Mouse (Mus musculus): Measurements from ENCODE around the gene Psmc3. TPM values are rescaled to one million over a fixed set of nuclear protein-coding genes. Genes with fewer than 3 reads are reported as not detected.

Psmc3 gene
- polyA plus RNA-seq, 1 experiment from 2014 or later = 280 TPM

DNA sequence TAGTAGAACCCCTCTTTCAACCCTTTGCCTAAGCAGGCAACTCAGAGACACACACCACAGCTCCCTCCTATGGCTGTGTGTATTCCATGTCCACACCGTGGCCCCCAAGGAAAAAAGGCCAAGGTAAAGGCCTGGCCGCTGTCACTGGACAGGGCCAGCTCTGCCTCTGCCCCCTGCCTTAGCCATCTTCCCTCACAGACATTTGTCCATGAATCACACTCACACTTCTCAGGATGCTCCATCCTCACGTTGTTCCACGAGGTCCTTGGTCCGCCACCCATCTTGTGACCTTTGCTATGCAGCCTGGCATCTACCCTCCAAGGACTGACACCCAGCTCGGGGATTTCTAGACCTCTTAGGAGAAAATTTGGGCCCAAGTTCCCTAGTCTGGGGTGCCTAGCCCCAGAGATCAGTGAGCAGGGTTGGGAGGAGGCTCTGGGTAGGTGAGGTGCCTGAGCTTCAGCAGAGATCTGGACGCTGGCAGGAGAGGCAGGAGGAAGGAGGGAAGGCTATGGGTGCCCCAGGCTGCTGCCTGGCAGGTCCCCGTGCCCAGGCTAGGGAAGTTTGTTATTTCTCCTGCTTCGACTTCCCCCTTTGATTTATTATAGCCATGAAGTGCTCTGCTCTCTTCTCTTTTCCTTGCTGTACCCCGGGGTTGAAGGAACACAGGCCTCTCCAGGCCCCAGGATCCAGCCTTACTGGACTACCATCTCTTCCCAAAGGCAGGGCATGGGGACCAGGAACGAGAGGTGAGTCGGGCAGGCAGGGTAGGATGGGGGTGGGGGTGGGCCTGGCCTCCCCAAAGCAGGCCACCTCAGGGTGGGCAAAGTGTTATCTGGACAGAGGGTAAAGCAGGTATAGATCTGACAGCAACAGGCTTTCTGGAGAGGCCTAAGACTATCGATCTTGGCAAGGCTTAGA, 28.2 kb downstream of the Psmc3 start, which contains the start of gene Spi1:
Spi1 (plus strand) TSS at position 616 of the 921 bp plus-strand sequence.
- Histone ChIP-seq H3K4me1 (replicated peaks; ENCODE audit: control insufficient read depth, insufficient read depth, low read length) (no peaks in the 10 kb centered on the region), H3K27me3 (replicated peaks; ENCODE audit: control insufficient read depth, insufficient read depth, low read length) (no peaks in the 10 kb centered on the region), H3K27ac (ENCODE audit: low read depth) (no peak within 1 kb of the TSS), H3K9me3 (ENCODE audit: control insufficient read depth, low read length) (no peaks in the 10 kb centered on the region), H3K4me3 (ENCODE audit: low read depth, low read length) (no peak within 1 kb of the TSS), H3K36me3 (ENCODE audit: control insufficient read depth, insufficient read depth, low read length) (no peaks in the 10 kb centered on the region), H3K9ac (ENCODE audit: low read length) (no peak within 1 kb of the TSS), H3K4me2 (ENCODE audit: low read length) (no peak within 1 kb of the TSS)
- ATAC-seq (replicated peaks; ENCODE audit: low FRiP score, low TSS enrichment, low read depth) (no peak), DNase-seq (ENCODE audit: low spot score) (no peak)
- WGBS = 66% methylated on average over 13 of the region's 13 CpGs

DNA sequence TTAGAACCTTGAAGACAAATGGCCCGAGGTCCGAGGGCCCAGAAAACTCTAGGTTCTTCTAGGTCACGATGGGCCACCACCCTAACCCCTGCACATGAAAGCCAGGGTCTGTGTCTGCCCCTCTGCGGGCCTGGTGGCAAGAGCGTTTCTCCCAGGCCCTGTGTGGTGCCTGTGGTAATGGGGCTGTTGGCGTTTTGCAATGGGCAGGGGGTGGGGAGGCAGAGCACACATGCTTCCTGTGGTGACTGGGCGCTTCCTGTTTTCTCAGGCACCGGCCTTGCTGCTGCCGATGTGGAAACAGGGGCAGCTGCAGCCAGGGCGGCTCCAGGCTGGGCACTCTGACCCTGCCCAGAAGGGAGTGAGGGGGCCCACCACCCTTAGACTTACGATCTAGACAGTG, 29.0 kb downstream of the Psmc3 start:
- Histone ChIP-seq H3K4me3 (ENCODE audit: low read depth, low read length) (no peak overlapping the region), H3K27me3 (replicated peaks; ENCODE audit: control insufficient read depth, insufficient read depth, low read length) (no peaks in the 10 kb centered on the region), H3K4me2 (ENCODE audit: low read length) (no peak overlapping the region), H3K9ac (ENCODE audit: low read length) (no peak overlapping the region), H3K27ac (ENCODE audit: low read depth) (no peak overlapping the region), H3K36me3 (ENCODE audit: control insufficient read depth, insufficient read depth, low read length) (no peaks in the 10 kb centered on the region), H3K4me1 (replicated peaks; ENCODE audit: control insufficient read depth, insufficient read depth, low read length) (no peaks in the 10 kb centered on the region), H3K9me3 (ENCODE audit: control insufficient read depth, low read length) (no peaks in the 10 kb centered on the region)
- 66% methylated on average over 11 of the region's 11 CpGs for WGBS
- ATAC-seq (replicated peaks; ENCODE audit: low FRiP score, low TSS enrichment, low read depth) (no peak), DNase-seq (ENCODE audit: low spot score) (no peak)

GRCm38 (mm10) chr2:91083366-91083940, 29.6 kb downstream of the Psmc3 start:
- no peaks in the 10 kb centered on the region for H3K36me3 ChIP-seq (ENCODE audit: control insufficient read depth, insufficient read depth, low read length)
- H3K9ac ChIP-seq (ENCODE audit: low read length) = no peak overlapping the region
- DNase-seq (ENCODE audit: low spot score) = no peak
- H3K4me3 ChIP-seq (ENCODE audit: low read depth, low read length) = no peak overlapping the region
- H3K9me3 ChIP-seq (ENCODE audit: control insufficient read depth, low read length) = no peaks in the 10 kb centered on the region
- ATAC-seq (replicated peaks; ENCODE audit: low FRiP score, low TSS enrichment, low read depth) = no peak
- no peaks in the 10 kb centered on the region for H3K4me1 ChIP-seq (replicated peaks; ENCODE audit: control insufficient read depth, insufficient read depth, low read length)
- H3K4me2 ChIP-seq (ENCODE audit: low read length) = no peak overlapping the region
- WGBS = 56% methylated on average over 1 of the region's 1 CpGs
- no peak overlapping the region for H3K27ac ChIP-seq (ENCODE audit: low read depth)
- H3K27me3 ChIP-seq (replicated peaks; ENCODE audit: control insufficient read depth, insufficient read depth, low read length) = no peaks in the 10 kb centered on the region

DNA sequence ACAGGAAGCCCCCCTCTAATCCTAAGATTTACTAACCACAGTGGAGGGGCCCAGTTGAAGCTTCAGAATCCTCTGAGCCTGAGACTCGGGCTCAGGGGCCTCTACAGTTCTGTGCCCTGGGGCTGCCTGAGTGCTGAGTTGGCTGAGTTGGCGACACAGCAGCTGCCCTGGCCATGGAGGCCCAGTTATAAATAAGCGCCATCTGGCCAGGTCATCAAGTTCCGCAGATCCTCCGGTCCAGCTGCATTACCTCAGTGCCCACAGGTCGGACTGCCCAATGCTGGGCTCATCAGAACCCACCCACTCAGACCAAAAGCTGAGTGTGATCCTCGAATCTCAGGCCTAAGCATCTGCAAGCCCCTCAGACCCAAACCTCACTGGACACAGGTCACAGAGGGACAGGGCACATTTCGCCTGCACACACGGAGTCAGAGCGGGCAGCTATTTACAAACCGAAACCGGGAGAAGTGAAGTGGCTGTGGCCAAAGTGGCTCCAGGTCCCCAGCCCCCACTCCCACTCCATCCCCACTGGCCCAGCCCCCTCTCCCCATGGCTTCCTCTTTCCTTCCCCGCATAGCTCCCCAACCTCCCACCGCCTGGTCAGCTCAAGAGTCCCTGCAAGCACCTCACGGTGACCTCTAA, 30.5 kb downstream of the Psmc3 start:
- no peaks in the 10 kb centered on the region for H3K27me3 ChIP-seq (replicated peaks; ENCODE audit: control insufficient read depth, insufficient read depth, low read length)
- no peaks in the 10 kb centered on the region for H3K9me3 ChIP-seq (ENCODE audit: control insufficient read depth, low read length)
- H3K9ac ChIP-seq (ENCODE audit: low read length) = no peak overlapping the region
- H3K27ac ChIP-seq (ENCODE audit: low read depth) = no peak overlapping the region
- 77% methylated on average over 15 of the region's 15 CpGs for WGBS
- no peak overlapping the region for H3K4me3 ChIP-seq (ENCODE audit: low read depth, low read length)
- no peak for DNase-seq (ENCODE audit: low spot score)
- H3K4me2 ChIP-seq (ENCODE audit: low read length) = no peak overlapping the region
- no peaks in the 10 kb centered on the region for H3K4me1 ChIP-seq (replicated peaks; ENCODE audit: control insufficient read depth, insufficient read depth, low read length)
- ATAC-seq (replicated peaks; ENCODE audit: low FRiP score, low TSS enrichment, low read depth) = no peak
- no peaks in the 10 kb centered on the region for H3K36me3 ChIP-seq (ENCODE audit: control insufficient read depth, insufficient read depth, low read length)

GRCm38 (mm10) chr2:91085494-91086391, 31.9 kb downstream of the Psmc3 start:
- Histone ChIP-seq H3K4me1 (replicated peaks; ENCODE audit: control insufficient read depth, insufficient read depth, low read length) (no peaks in the 10 kb centered on the region), H3K4me2 (ENCODE audit: low read length) (no peak overlapping the region), H3K4me3 (ENCODE audit: low read depth, low read length) (no peak overlapping the region), H3K27me3 (replicated peaks; ENCODE audit: control insufficient read depth, insufficient read depth, low read length) (no peaks in the 10 kb centered on the region), H3K36me3 (ENCODE audit: control insufficient read depth, insufficient read depth, low read length) (no peaks in the 10 kb centered on the region), H3K9ac (ENCODE audit: low read length) (no peak overlapping the region), H3K9me3 (ENCODE audit: control insufficient read depth, low read length) (no peaks in the 10 kb centered on the region), H3K27ac (ENCODE audit: low read depth) (no peak overlapping the region)
- WGBS = 82% methylated on average over 14 of the region's 14 CpGs
- DNase-seq (ENCODE audit: low spot score) (no peak), ATAC-seq (replicated peaks; ENCODE audit: low FRiP score, low TSS enrichment, low read depth) (no peak)

- no peak for DNase-seq (ENCODE audit: low spot score)
- ATAC-seq (replicated peaks; ENCODE audit: low FRiP score, low TSS enrichment, low read depth) = no peak
- no peaks in the 10 kb centered on the region for H3K36me3 ChIP-seq (ENCODE audit: control insufficient read depth, insufficient read depth, low read length)
- no peak overlapping the region for H3K9ac ChIP-seq (ENCODE audit: low read length)
- WGBS = 82% methylated on average over 9 of the region's 9 CpGs
- H3K4me2 ChIP-seq (ENCODE audit: low read length) = no peak overlapping the region
- H3K9me3 ChIP-seq (ENCODE audit: control insufficient read depth, low read length) = no peaks in the 10 kb centered on the region
- H3K4me1 ChIP-seq (replicated peaks; ENCODE audit: control insufficient read depth, insufficient read depth, low read length) = no peaks in the 10 kb centered on the region
- no peaks in the 10 kb centered on the region for H3K27me3 ChIP-seq (replicated peaks; ENCODE audit: control insufficient read depth, insufficient read depth, low read length)
- H3K4me3 ChIP-seq (ENCODE audit: low read depth, low read length) = no peak overlapping the region
- H3K27ac ChIP-seq (ENCODE audit: low read depth) = no peak overlapping the region
These were observed 32.8 kb downstream of the Psmc3 start for GRCm38 (mm10) chr2:91086392-91087237.

GRCm38 (mm10) chr2:91087453-91087852, 33.6 kb downstream of the Psmc3 start:
- no peak for DNase-seq (ENCODE audit: low spot score)
- no peaks in the 10 kb centered on the region for H3K4me1 ChIP-seq (replicated peaks; ENCODE audit: control insufficient read depth, insufficient read depth, low read length)
- no peak overlapping the region for H3K4me2 ChIP-seq (ENCODE audit: low read length)
- H3K27ac ChIP-seq (ENCODE audit: low read depth) = no peak overlapping the region
- H3K4me3 ChIP-seq (ENCODE audit: low read depth, low read length) = no peak overlapping the region
- H3K36me3 ChIP-seq (ENCODE audit: control insufficient read depth, insufficient read depth, low read length) = no peaks in the 10 kb centered on the region
- no peaks in the 10 kb centered on the region for H3K27me3 ChIP-seq (replicated peaks; ENCODE audit: control insufficient read depth, insufficient read depth, low read length)
- no peak overlapping the region for H3K9ac ChIP-seq (ENCODE audit: low read length)
- no peak for ATAC-seq (replicated peaks; ENCODE audit: low FRiP score, low TSS enrichment, low read depth)
- no peaks in the 10 kb centered on the region for H3K9me3 ChIP-seq (ENCODE audit: control insufficient read depth, low read length)
- WGBS = 81% methylated on average over 9 of the region's 9 CpGs

Data from intestine, embryonic 14.5 days (tissue).